Mouse (Mus musculus): ENCODE measurements around the gene Tmem95. TPM values are rescaled to one million over a fixed set of nuclear protein-coding genes. Genes with fewer than 3 reads are reported as not detected.
"Not testable (repeated sequence)": the region's sequence is repeated elsewhere in the genome, so short reads cannot be mapped to it uniquely, and the experiment has no call there.

Tmem95 gene
- not detected in 2 replicates for polyA plus RNA-seq (2012; rRNA removed)

DNA sequence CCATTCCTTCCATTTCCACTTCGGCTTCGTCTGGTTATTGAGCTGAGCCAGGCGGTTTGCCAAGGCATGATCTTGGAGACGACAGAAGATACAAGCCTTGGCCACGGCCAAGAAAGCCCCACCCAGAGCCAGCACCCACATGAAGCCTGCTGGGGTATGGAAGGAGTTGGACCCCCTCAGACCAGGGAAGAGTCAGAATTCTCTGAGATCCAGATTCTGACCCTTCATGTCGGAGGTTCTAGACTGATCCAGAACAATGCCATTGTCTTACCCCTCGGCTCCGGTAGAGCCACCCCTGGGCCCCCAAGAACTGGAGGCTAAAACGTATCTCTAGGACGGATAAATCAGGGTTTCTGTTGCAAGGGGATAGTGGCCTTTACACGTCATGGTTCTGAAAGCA is at the start of gene Tmem95:
TSS of gene Tmem95 (minus strand) at position 141 of the 400 bp plus-strand sequence.
- DNase-seq (ENCODE audit: low read depth) = no peak
- no peak for TF ChIP-seq POLR2A (IDR thresholded peaks at IDR 0.05; ENCODE audit: borderline replicate concordance, extremely low read depth, insufficient read depth, insufficient read length, poor library complexity, severe bottlenecking)
- no peak for TF ChIP-seq CTCF (IDR thresholded peaks at IDR 0.05; ENCODE audit: borderline replicate concordance, extremely low read depth, insufficient read depth, insufficient read length)

DNA sequence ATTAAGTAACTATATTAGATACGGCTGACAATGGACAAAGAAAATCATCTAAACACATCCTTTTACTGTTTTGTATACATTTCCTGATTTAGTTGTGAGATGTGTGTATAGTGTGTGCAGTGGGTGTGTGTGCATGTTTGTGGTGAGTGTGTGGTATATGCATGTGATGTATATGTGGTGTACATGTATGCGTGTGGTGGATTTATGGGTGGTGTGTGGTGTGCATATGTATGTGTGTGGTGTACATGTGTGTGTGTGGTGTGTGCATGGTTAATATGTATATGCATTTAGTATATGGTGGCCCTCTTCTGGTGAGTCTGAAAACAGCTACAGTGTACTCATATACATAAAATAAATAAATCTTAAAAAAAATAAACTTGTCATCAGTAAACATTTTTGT is 49.7 kb upstream of the Tmem95 start:
- TF ChIP-seq CTCF (IDR thresholded peaks at IDR 0.05; ENCODE audit: borderline replicate concordance, extremely low read depth, insufficient read depth, insufficient read length) (no peak), POLR2A (IDR thresholded peaks at IDR 0.05; ENCODE audit: borderline replicate concordance, extremely low read depth, insufficient read depth, insufficient read length, poor library complexity, severe bottlenecking) (no peak)
- DNase-seq (ENCODE audit: low read depth) = no peak

- no peak for TF ChIP-seq POLR2A (IDR thresholded peaks at IDR 0.05; ENCODE audit: borderline replicate concordance, extremely low read depth, insufficient read depth, insufficient read length, poor library complexity, severe bottlenecking)
- TF ChIP-seq CTCF (IDR thresholded peaks at IDR 0.05; ENCODE audit: borderline replicate concordance, extremely low read depth, insufficient read depth, insufficient read length) = no peak
- DNase-seq (ENCODE audit: low read depth) = no peak
Measured at GRCm38 (mm10) chr11:69922796-69923195, 45.0 kb upstream of the Tmem95 start.

- no peak for TF ChIP-seq POLR2A (IDR thresholded peaks at IDR 0.05; ENCODE audit: borderline replicate concordance, extremely low read depth, insufficient read depth, insufficient read length, poor library complexity, severe bottlenecking)
- no peak for TF ChIP-seq CTCF (IDR thresholded peaks at IDR 0.05; ENCODE audit: borderline replicate concordance, extremely low read depth, insufficient read depth, insufficient read length)
- DNase-seq (ENCODE audit: low read depth) = peak; percentile 29
Measured at GRCm38 (mm10) chr11:69922012-69922756, 44.4 kb upstream of the Tmem95 start.

DNA sequence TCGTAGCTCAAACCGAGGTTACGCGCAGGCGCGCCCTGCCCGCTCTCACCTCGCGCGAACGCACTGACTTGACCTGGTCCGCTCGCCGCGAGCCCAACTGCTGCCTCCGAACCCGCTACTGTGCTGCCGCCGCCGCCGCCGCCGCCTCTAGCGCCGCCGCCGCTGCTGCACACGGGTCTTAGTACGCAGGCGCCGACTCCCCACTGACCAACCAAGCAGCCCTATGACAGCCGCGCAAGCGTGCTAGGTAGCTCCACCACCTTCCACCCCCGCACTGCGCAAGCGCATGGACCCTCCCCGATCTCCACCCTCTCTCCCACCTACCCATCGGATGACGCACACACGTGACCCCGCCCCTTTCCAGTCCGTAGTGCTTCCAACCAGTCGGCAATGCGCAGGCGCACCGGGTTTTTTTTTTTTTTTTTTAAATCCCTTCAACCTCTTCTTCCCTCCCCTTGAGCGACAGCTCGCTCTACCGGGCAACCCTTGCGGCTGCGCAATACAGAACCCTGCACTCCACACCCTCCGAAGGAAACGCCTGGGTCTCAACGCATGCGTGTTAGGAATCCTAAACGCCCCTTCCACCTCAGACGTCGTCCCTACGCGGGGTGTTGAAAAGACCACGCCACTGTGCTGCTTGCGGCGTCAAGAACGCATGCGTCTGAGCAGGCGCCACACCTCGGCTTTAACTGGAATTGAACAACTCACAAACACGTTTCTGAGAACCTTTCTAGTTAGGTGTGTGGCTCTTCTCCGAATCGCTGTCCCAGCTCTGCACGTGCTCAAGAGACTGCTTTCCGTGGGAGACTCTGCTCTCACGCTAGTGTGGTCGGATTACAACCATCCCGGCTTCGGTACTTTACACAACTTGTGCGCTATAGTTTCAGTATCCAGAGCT is 43.5 kb upstream of the Tmem95 start, which contains the start of gene Eif5a:
TSS of gene Eif5a (minus strand) at position 845 of the 898 bp plus-strand sequence.
- TF ChIP-seq POLR2A (IDR thresholded peaks at IDR 0.05; ENCODE audit: borderline replicate concordance, extremely low read depth, insufficient read depth, insufficient read length, poor library complexity, severe bottlenecking) (peak; percentile 64), CTCF (IDR thresholded peaks at IDR 0.05; ENCODE audit: borderline replicate concordance, extremely low read depth, insufficient read depth, insufficient read length) (peak; percentile 69)

GRCm38 (mm10) chr11:69920266-69921031 is 42.6 kb upstream of the Tmem95 start:
- peak; percentile 37 for DNase-seq (ENCODE audit: low read depth)
- TF ChIP-seq POLR2A (IDR thresholded peaks at IDR 0.05; ENCODE audit: borderline replicate concordance, extremely low read depth, insufficient read depth, insufficient read length, poor library complexity, severe bottlenecking) = no peak
- TF ChIP-seq CTCF (IDR thresholded peaks at IDR 0.05; ENCODE audit: borderline replicate concordance, extremely low read depth, insufficient read depth, insufficient read length) = no peak

More for the DNA sequence above, 43.5 kb upstream of the Tmem95 start, which contains the start of gene Eif5a:
- peak; percentile 100 for DNase-seq (ENCODE audit: low read depth)

- TF ChIP-seq POLR2A (IDR thresholded peaks at IDR 0.05; ENCODE audit: borderline replicate concordance, extremely low read depth, insufficient read depth, insufficient read length, poor library complexity, severe bottlenecking) = no peak
- no peak for TF ChIP-seq CTCF (IDR thresholded peaks at IDR 0.05; ENCODE audit: borderline replicate concordance, extremely low read depth, insufficient read depth, insufficient read length)
- peak; percentile 86 for DNase-seq (ENCODE audit: low read depth)
Measured at GRCm38 (mm10) chr11:69919661-69920265, 41.9 kb upstream of the Tmem95 start.

DNA sequence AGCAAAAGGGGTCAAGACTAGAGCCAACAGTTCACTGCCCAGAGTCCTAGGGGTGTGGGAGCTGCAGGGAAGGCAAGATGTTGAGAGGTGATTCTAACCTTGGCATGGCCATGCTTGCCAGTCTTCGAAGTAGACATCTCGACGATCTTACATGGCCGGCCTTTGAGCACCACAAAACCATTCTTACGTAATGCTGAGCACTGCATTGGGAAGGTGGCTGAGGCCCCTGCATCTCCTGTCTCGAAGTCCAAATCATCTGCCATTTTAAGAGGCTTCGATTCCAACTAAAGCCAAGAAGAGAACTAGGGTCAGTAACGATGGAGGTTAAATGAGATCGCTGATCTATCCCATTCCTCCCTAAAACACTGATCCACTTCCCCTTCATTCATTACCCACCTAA is 41.2 kb upstream of the Tmem95 start:
- no peak for DNase-seq (ENCODE audit: low read depth)
- TF ChIP-seq CTCF (IDR thresholded peaks at IDR 0.05; ENCODE audit: borderline replicate concordance, extremely low read depth, insufficient read depth, insufficient read length) (no peak), POLR2A (IDR thresholded peaks at IDR 0.05; ENCODE audit: borderline replicate concordance, extremely low read depth, insufficient read depth, insufficient read length, poor library complexity, severe bottlenecking) (no peak)

DNA sequence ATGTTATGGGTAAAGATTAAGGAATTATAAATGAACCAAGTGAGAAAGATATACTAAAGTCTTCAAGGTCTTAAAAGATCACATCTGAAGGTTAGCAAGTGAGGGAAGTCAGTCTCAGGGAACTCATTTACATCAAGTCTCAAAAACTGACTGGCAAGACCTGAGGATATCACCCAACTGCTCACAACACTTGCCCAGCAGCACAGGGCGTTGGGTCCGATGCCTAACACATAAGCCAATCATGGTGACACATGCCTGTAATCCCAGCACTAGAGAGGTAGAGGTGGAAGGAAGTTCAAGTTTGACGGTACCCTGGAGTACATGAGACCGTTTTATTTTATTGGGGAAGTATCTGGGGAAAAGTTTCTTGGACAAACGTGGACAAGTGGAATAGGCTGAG is 40.3 kb upstream of the Tmem95 start:
- TF ChIP-seq POLR2A (IDR thresholded peaks at IDR 0.05; ENCODE audit: borderline replicate concordance, extremely low read depth, insufficient read depth, insufficient read length, poor library complexity, severe bottlenecking) (no peak), CTCF (IDR thresholded peaks at IDR 0.05; ENCODE audit: borderline replicate concordance, extremely low read depth, insufficient read depth, insufficient read length) (no peak)
- DNase-seq (ENCODE audit: low read depth) = no peak

GRCm38 (mm10) chr11:69917379-69917948 is 39.6 kb upstream of the Tmem95 start:
- TF ChIP-seq CTCF (IDR thresholded peaks at IDR 0.05; ENCODE audit: borderline replicate concordance, extremely low read depth, insufficient read depth, insufficient read length) (no peak), POLR2A (IDR thresholded peaks at IDR 0.05; ENCODE audit: borderline replicate concordance, extremely low read depth, insufficient read depth, insufficient read length, poor library complexity, severe bottlenecking) (no peak)
- DNase-seq (ENCODE audit: low read depth) = no peak

GRCm38 (mm10) chr11:69916652-69917378 is 39.0 kb upstream of the Tmem95 start:
- not testable (repeated sequence) for DNase-seq (ENCODE audit: low read depth)

Data from brain, embryonic 14.5 days (tissue).